ENCODE assay signal across 9 mouse cellular contexts in genomic region chr1:45825140-45825539, GRCm38 (mm10). TPM values are rescaled to one million over a fixed set of nuclear protein-coding genes. Genes with fewer than 3 reads are reported as not detected.
DNase-seq lines count a peak whose midpoint lies in the region; ATAC-seq and TF ChIP-seq lines count a peak whose summit lies in the region.
"Had no signal": no experiment of that assay in that cellular context is flagged by ENCODE, and none has a peak within 500 bp of the region (broad histone marks: within the 10 kb centered on the region; RNA-seq: fewer than 3 reads in every experiment).

No protein-coding gene starts in this region.

- H3K36me3 ChIP-seq in C2C12 (ENCODE audit: control insufficient read depth, insufficient read depth) = peaks cover 71% of the 10 kb centered on the region
- H3K36me3 ChIP-seq in embryonic facial prominence, embryonic 11.5 days (replicated peaks; ENCODE audit: control insufficient read depth, insufficient read depth, low read depth, low read length) = peaks cover 8% of the 10 kb centered on the region
- peaks cover 48% of the 10 kb centered on the region for H3K36me3 ChIP-seq in kidney, embryonic 15.5 days
- H3K36me3 ChIP-seq in midbrain, postnatal 0 days (ENCODE audit: insufficient read depth, low read length) = peaks cover 24% of the 10 kb centered on the region
- H3K36me3 ChIP-seq in splenic B cell, adult 2 months (ENCODE audit: control insufficient read depth, insufficient read depth, low read length, poor library complexity, severe bottlenecking) = peaks cover 10% of the 10 kb centered on the region

- no peak overlapping the region for H3K27ac ChIP-seq in embryonic facial prominence, embryonic 11.5 days (replicated peaks; ENCODE audit: low read depth, low read length)
- H3K27ac ChIP-seq in kidney, embryonic 15.5 days = no peak overlapping the region
- H3K27ac ChIP-seq in midbrain, postnatal 0 days (ENCODE audit: low read depth, low read length) = no peak overlapping the region
- H3K27ac ChIP-seq: embryonic facial prominence, embryonic 15.5 days had no signal

- H3K4me3 ChIP-seq in C2C12 (ENCODE audit: insufficient read depth, poor library complexity, severe bottlenecking) = no peak overlapping the region
- H3K4me3 ChIP-seq in embryonic facial prominence, embryonic 11.5 days (ENCODE audit: low read depth, low read length) = no peak overlapping the region
- no peak overlapping the region for H3K4me3 ChIP-seq in kidney, embryonic 15.5 days (replicated peaks)
- no peak overlapping the region for H3K4me3 ChIP-seq in midbrain, postnatal 0 days (ENCODE audit: low read depth, low read length)
- H3K4me3 ChIP-seq: embryonic facial prominence, embryonic 15.5 days had no signal

- no peaks in the 10 kb centered on the region for H3K9me3 ChIP-seq in embryonic facial prominence, embryonic 11.5 days (replicated peaks; ENCODE audit: control insufficient read depth, low read length)
- no peaks in the 10 kb centered on the region for H3K9me3 ChIP-seq in kidney, embryonic 15.5 days (replicated peaks)
- H3K9me3 ChIP-seq in midbrain, postnatal 0 days (ENCODE audit: low read length) = no peaks in the 10 kb centered on the region
- H3K9me3 ChIP-seq: embryonic facial prominence, embryonic 15.5 days had no signal

- H3K27me3 ChIP-seq in C2C12 (ENCODE audit: control insufficient read depth, insufficient read depth, insufficient read length) = no peaks in the 10 kb centered on the region
- no peaks in the 10 kb centered on the region for H3K27me3 ChIP-seq in embryonic facial prominence, embryonic 11.5 days (ENCODE audit: control insufficient read depth, insufficient read depth, low read length)
- no peaks in the 10 kb centered on the region for H3K27me3 ChIP-seq in kidney, embryonic 15.5 days
- H3K27me3 ChIP-seq in midbrain, postnatal 0 days (ENCODE audit: insufficient read depth, low read length) = no peaks in the 10 kb centered on the region
- H3K27me3 ChIP-seq in splenic B cell, adult 2 months (ENCODE audit: control insufficient read depth, insufficient read depth, low read length, poor library complexity, severe bottlenecking) = no peaks in the 10 kb centered on the region
- H3K27me3 ChIP-seq: embryonic facial prominence, embryonic 15.5 days had no signal

- no peak overlapping the region for H3K9ac ChIP-seq in embryonic facial prominence, embryonic 11.5 days (replicated peaks; ENCODE audit: low read length)
- H3K9ac ChIP-seq in kidney, embryonic 15.5 days = no peak overlapping the region
- no peak overlapping the region for H3K9ac ChIP-seq in midbrain, postnatal 0 days (replicated peaks; ENCODE audit: low read length, poor library complexity, severe bottlenecking)
- H3K9ac ChIP-seq: embryonic facial prominence, embryonic 15.5 days had no signal

- H3ac ChIP-seq in C2C12 (ENCODE audit: control insufficient read depth, insufficient read length, low read depth) = no peak overlapping the region

- H3K4me1 ChIP-seq in embryonic facial prominence, embryonic 11.5 days (ENCODE audit: control insufficient read depth, insufficient read depth, low read length) = no peaks in the 10 kb centered on the region
- H3K4me1 ChIP-seq in kidney, embryonic 15.5 days = no peaks in the 10 kb centered on the region
- H3K4me1 ChIP-seq in midbrain, postnatal 0 days (ENCODE audit: insufficient read depth, low read length) = no peaks in the 10 kb centered on the region
- H3K4me1 ChIP-seq: embryonic facial prominence, embryonic 15.5 days had no signal

- H3K4me2 ChIP-seq in embryonic facial prominence, embryonic 11.5 days (ENCODE audit: low read depth, low read length) = no peak overlapping the region
- no peak overlapping the region for H3K4me2 ChIP-seq in kidney, embryonic 15.5 days
- no peak overlapping the region for H3K4me2 ChIP-seq in midbrain, postnatal 0 days (ENCODE audit: low read depth, low read length, poor library complexity, severe bottlenecking)
- H3K4me2 ChIP-seq: embryonic facial prominence, embryonic 15.5 days had no signal

- H3K79me3 ChIP-seq in C2C12 (ENCODE audit: low read depth) = no peaks in the 10 kb centered on the region

- H3K79me2 ChIP-seq in C2C12 (ENCODE audit: control insufficient read depth, insufficient read depth) = no peaks in the 10 kb centered on the region

- WGBS in embryonic facial prominence, embryonic 11.5 days = 60% methylated on average over 5 of the region's 5 CpGs
- 52% methylated on average over 5 of the region's 5 CpGs for WGBS in kidney, embryonic 15.5 days
- WGBS in midbrain, postnatal 0 days = 51% methylated on average over 5 of the region's 5 CpGs

- DNase-seq in adrenal gland, postnatal 14 days = peak; percentile 74
- peak; percentile 81 for DNase-seq in embryonic facial prominence, embryonic 11.5 days (ENCODE audit: low spot score)
- DNase-seq in heart, adult 8-10 months (ENCODE audit: low spot score) = peak; percentile 64
- DNase-seq in liver = peak; percentile 73
- peak; percentile 80 for DNase-seq in midbrain, postnatal 0 days (ENCODE audit: low spot score)
- peak; percentile 63 for DNase-seq in splenic B cell, adult 2 months (ENCODE audit: low read depth, low spot score)

- ATAC-seq in embryonic facial prominence, embryonic 11.5 days (replicated peaks; ENCODE audit: insufficient number of reproducible peaks, low FRiP score, low TSS enrichment, low read depth) = peak; percentile 72
- ATAC-seq in kidney, embryonic 15.5 days (replicated peaks; ENCODE audit: low FRiP score) = peak; percentile 86
- peak; percentile 87 for ATAC-seq in midbrain, postnatal 0 days (ENCODE audit: low FRiP score)

- peak; percentile 44 for TF ChIP-seq CTCF in C2C12 (IDR thresholded peaks at IDR 0.05; ENCODE audit: control insufficient read depth, insufficient read depth, insufficient read length)
- TF ChIP-seq CTCF in midbrain, postnatal 0 days (IDR thresholded peaks at IDR 0.05) = peak; percentile 80

TF ChIP-seq in C2C12, 6 proteins besides CTCF, POLR2A, EP300 and RAD21:
- TF ChIP-seq USF1 (IDR thresholded peaks at IDR 0.05; ENCODE audit: low read depth) (no peak), MYOD1 (IDR thresholded peaks at IDR 0.05; ENCODE audit: control insufficient read depth, insufficient read length, low read depth) (no peak), MYOG (IDR thresholded peaks at IDR 0.05; ENCODE audit: control insufficient read depth, extremely low read depth, insufficient read length) (no peak), CEBPB (IDR thresholded peaks at IDR 0.05; ENCODE audit: low read depth) (no peak), FOSL1 (IDR thresholded peaks at IDR 0.05; ENCODE audit: insufficient read depth, low read length, poor library complexity, severe bottlenecking) (no peak), MAX (IDR thresholded peaks at IDR 0.05) (no peak)

RNA-seq across cellular contexts. Expression of gene Wdr75, which starts 30.2 kb away (rescaled TPM):
- 26.0 TPM for polyA plus RNA-seq in C2C12 (2012; fragmentation: generic; extraction: Trizol)
- total RNA-seq in adrenal gland, postnatal 14 days (2021) = 44.4 and 48.6 TPM in 2 replicates
- polyA plus RNA-seq in embryonic facial prominence, embryonic 11.5 days (2014; fragmentation: Nextera tagmentation; extraction: Ambion mirVana) = 102 and 114 TPM in 2 replicates
- 10 to 100 TPM; 17.7 to 25.3 (median 21.5) TPM for total RNA-seq in heart, adult 8-10 months (2022)
- 73.5 and 76.1 TPM in 2 replicates for polyA plus RNA-seq in kidney, embryonic 15.5 days (2015; fragmentation: Nextera tagmentation; extraction: Ambion mirVana)
- 159 and 237 TPM in 2 replicates for total RNA-seq in midbrain, postnatal 0 days (2014; rRNA removed)
- polyA plus RNA-seq in midbrain, postnatal 0 days (2015; fragmentation: Nextera tagmentation; extraction: Ambion mirVana) = 36.6 and 38.1 TPM in 2 replicates
